15 mouse cellular contexts compared by ENCODE assay signal in the genomic region with DNA sequence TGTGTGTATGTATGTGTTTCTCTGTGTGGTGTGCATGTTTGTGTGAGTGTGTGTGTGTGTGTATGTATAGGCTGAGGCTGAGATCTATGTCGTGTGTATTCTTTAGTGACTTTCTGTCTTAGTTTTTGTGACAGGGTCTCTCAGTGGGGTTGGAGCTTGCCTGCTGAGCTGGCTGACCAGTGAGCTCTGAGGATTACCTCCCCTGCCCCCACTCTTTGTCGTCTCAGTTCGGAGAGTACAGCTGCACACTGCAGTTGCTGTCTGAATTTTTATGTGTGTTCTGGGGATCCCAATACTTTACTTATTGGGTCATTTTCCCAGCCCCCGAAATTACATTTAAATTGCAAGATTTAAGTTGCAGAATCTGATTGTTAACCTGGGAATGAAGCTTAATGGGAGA.
"Had no signal": no experiment of that assay in that cellular context is flagged by ENCODE, and none has a peak within 500 bp of the region (broad histone marks: within the 10 kb centered on the region; RNA-seq: fewer than 3 reads in every experiment).

No protein-coding gene starts in this region.

- H3K9ac ChIP-seq: neural tube, embryonic 15.5 days; stomach, embryonic 15.5 days had no signal

- H3K4me3 ChIP-seq: neural tube, embryonic 15.5 days; stomach, embryonic 15.5 days had no signal

- H3K36me3 ChIP-seq: neural tube, embryonic 15.5 days; stomach, embryonic 15.5 days had no signal

- H3K4me2 ChIP-seq: neural tube, embryonic 15.5 days; stomach, embryonic 15.5 days had no signal

- H3K9me3 ChIP-seq: neural tube, embryonic 15.5 days; stomach, embryonic 15.5 days had no signal

- H3K27ac ChIP-seq: neural tube, embryonic 15.5 days; stomach, embryonic 15.5 days; stomach, postnatal 0 days had no signal

- H3K4me1 ChIP-seq: neural tube, embryonic 15.5 days; stomach, embryonic 15.5 days had no signal

- DNase-seq: retina, postnatal 1 day; right cerebral cortex, adult 18-20 months; right cerebral cortex, postnatal 14 days; right cerebral cortex, postnatal 25 days; right cerebral cortex, postnatal 4 days; spleen, adult 18-20 months; thymus, adult 18-20 months; thymus, adult 2 months; thymus, postnatal 14 days; thymus, postnatal 25 days; thymus, postnatal 36 days; thymus, postnatal 4 days had no signal

- H3K27me3 ChIP-seq: neural tube, embryonic 15.5 days; stomach, embryonic 15.5 days had no signal
